Mouse (Mus musculus): ENCODE results near the gene Fkbp1a.

DNA sequence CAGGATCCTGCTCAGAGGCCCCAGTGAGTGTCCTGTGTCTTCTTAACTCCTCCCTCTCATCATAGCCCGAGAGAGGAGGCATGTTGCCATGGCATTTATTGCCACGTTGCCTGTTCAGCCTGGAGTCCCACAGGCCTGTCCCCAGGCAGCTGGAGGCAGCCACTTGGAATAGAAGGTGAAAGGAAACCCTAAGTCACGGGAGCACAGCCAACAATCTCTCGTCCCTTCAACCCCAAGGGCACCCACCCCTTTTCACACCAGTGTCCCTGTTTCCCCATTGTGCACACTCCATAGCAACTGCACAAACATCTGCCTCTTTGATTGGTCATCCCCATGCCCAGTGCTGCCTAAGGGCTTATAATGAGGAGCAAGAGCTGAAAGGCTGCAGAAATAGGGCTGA, 61.3 kb downstream of the Fkbp1a start:
- TF ChIP-seq POLR2A (IDR thresholded peaks at IDR 0.05; ENCODE audit: borderline replicate concordance, extremely low read depth, insufficient read depth, insufficient read length, poor library complexity, severe bottlenecking) (no peak), CTCF (IDR thresholded peaks at IDR 0.05; ENCODE audit: borderline replicate concordance, extremely low read depth, insufficient read depth, insufficient read length) (no peak)
